Mouse (Mus musculus) heart, postnatal 36 days (tissue): Measurements from ENCODE around the gene Emp3. TPM values are rescaled to one million over a fixed set of nuclear protein-coding genes. Genes with fewer than 3 reads are reported as not detected.

Experiments
- DNase-seq, 2 experiments: peaks; one replicate each; pipeline ENCODE4 v3.0.0; 2021 to 2022
- intact Hi-C: fragments of 180-260 bp; cut with DNase I; formaldehyde crosslinking; loops from one replicate; pipeline ENCODE4 v1.15.1; 2025
- total RNA-seq, 2 experiments: library from RNA; stranded (reverse); gene quantifications; 2 replicates each; pipeline ENCODE4 v1.2.3; 2021

The Emp3 gene
- total RNA-seq, 2 experiments from 2014 or later, result 20.8 to 26.8 TPM

DNA sequence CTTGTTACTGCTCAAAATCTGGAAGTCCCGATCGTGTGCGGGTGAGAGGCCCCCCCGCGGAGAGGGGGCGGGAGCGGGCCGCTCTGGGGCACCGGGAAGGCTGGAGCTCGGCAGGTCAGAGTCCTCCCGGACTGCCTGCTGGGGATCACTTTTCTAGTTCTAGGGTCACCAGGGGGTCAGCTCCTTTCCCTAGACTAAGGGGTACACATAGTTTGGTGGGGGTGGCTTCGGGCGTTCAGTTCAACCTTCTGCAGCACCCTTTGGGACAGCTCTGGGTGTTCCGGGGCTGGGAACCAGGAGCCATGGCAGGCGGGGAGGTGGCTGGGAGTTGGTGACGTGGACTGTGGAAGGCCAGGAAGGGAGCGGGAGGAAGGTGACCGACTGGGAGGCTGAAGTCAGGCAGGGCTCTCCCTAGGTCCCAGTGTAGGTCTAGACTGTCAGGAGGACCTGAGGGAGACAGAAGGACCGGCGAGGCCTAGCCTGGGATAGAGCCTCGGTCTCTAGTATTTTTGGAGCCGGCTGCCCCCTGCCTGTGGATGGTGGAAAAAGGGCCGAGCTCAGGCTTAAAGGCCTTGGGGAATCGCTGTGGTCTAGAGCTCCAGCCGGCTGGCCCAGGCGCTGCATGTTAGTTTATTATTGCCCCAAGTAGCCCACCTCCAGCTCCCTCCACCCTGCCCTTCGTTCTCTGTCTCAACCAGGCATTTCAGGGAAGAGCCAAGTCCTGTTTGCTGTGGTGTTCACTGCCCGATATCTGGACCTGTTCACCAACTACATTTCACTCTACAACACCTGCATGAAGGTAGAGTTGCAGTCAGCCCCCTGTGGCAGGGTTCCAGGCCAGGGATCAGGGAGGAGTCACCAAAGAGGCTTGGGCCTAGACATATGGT lies 47.9 kb downstream of the Emp3 start:
- intact Hi-C loops, result loop anchor here (1.0 to 2.0 kb wide), 2 partner anchors 24 to 135 kb away; no protein-coding TSS in a partner anchor

GRCm38 (mm10) chr7:45872624-45873023 lies 48.6 kb downstream of the Emp3 start, which contains the start of gene Kdelr1:
Gene Kdelr1, plus strand, starts transcription at chr7:45872772.
- peak; percentile 91 to 93 for DNase-seq
- intact Hi-C loops, result loop anchor here (1.0 to 2.0 kb wide), 4 partner anchors 25 to 136 kb away; no protein-coding TSS in a partner anchor

More for the DNA sequence above, 47.9 kb downstream of the Emp3 start:
- peak; percentile 67 to 81 for DNase-seq

GRCm38 (mm10) chr7:45870282-45871058 lies 50.7 kb downstream of the Emp3 start:
- no peak for DNase-seq
- intact Hi-C loops, result no loop called here

- peak in 1 of 2 experiments; percentile 10 for DNase-seq
- intact Hi-C loops, result loop anchor here (10.0 kb wide), 1 partner anchor 1055 kb away; no protein-coding TSS in a partner anchor
Measured at GRCm38 (mm10) chr7:45869787-45870186, 51.4 kb downstream of the Emp3 start.

- DNase-seq, result no peak
- intact Hi-C loops, result loop anchor here (10.0 kb wide), 1 partner anchor 1056 kb away; no protein-coding TSS in a partner anchor
Measured at GRCm38 (mm10) chr7:45869107-45869670, 52.0 kb downstream of the Emp3 start.

Other genes starting within 250 kb of the Emp3 start
- under 1 TPM in 1 of 2 experiments, not detected in 1; 0.22 TPM for gene Ntn5, start 237.4 kb downstream of the Emp3 start, total RNA-seq
- gene Sec1, start 227.0 kb downstream of the Emp3 start, total RNA-seq, result under 1 TPM in 1 of 2 experiments, not detected in 1; 0.22 TPM
- 1 to 10 TPM; 6.2 to 6.7 TPM for gene Car11, start 221.6 kb downstream of the Emp3 start, total RNA-seq
- 100 to 1,000 TPM in 1 of 2 experiments, 10 to 100 TPM in 1; 44.4 to 158 TPM for gene Dbp, start 216.3 kb downstream of the Emp3 start, total RNA-seq
- gene Rpl18, start 205.9 kb downstream of the Emp3 start, total RNA-seq, result 100 to 1,000 TPM; 550 to 591 TPM
- gene Sphk2, start 203.4 kb downstream of the Emp3 start, total RNA-seq, result 10 to 100 TPM; 16.2 to 18.7 TPM
- gene Fam83e, start 200.2 kb downstream of the Emp3 start, total RNA-seq, result under 1 TPM; 0.17 to 0.30 TPM
- not detected for gene Spaca4, start 195.6 kb downstream of the Emp3 start, total RNA-seq
- gene Lmtk3, start 137.7 kb downstream of the Emp3 start, total RNA-seq, result under 1 TPM; 0.14 TPM
- not detected for gene Sult2b1, start 136.7 kb downstream of the Emp3 start, total RNA-seq
- 10 to 100 TPM; 67.2 to 73.0 TPM for gene Cyth2, start 106.8 kb downstream of the Emp3 start, total RNA-seq
- under 1 TPM; 0.67 to 0.98 TPM for gene Kcnj14, start 96.6 kb downstream of the Emp3 start, total RNA-seq
- 10 to 100 TPM; 11.5 to 11.6 TPM for gene Grwd1, start 90.5 kb downstream of the Emp3 start, total RNA-seq
- 100 to 1,000 TPM; 118 TPM for gene Kdelr1, start 48.6 kb downstream of the Emp3 start, total RNA-seq
- under 1 TPM; 0.38 to 0.44 TPM for gene Grin2d, start 43.0 kb downstream of the Emp3 start, total RNA-seq
- gene Syngr4, start 24.7 kb downstream of the Emp3 start, total RNA-seq, result not detected
- 100 to 1,000 TPM; 115 to 120 TPM for gene Tmem143, start 24.5 kb downstream of the Emp3 start, total RNA-seq
- gene Ccdc114, start 2.7 kb upstream of the Emp3 start, total RNA-seq, result 1 to 10 TPM in 1 of 2 experiments, under 1 TPM in 1; 0.98 to 1.1 TPM
- not detected for gene Abcc6, start 108.9 kb upstream of the Emp3 start, total RNA-seq
- gene Nomo1, start 112.3 kb upstream of the Emp3 start, total RNA-seq, result 10 to 100 TPM; 83.4 to 86.4 TPM
- gene Kcnj11, start 179.4 kb upstream of the Emp3 start, total RNA-seq, result 10 to 100 TPM; 98.3 to 99.6 TPM